In the genomic region with DNA sequence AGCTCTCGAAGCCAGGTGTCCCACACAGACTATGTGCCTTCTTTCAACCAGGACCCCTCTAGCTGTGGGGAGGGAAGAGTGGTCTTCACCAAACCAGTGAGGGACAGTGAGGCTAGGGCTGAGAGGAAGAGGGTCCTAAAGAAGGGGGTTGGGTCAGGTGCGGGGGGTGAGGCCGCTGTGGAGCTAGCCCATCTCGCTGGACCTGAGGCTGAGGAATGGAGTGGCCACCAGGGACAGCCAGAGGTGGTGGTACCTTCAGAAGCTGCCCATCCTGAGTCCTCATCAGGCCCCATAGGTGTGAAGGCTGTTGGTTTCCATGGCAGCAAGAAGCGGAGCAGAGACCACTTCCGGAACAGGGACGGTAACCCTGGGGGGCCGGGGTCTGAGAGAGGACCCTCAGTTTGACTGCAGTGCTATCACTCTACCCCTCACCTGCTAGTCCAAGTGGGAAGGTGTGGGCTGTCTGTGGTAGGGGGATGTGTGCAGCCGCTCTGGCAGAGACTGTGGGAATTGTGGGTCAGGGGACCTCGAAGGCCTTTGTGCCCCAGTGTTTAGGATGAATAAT, we compare ENCODE assay signal across 9 mouse cellular contexts. TPM values are rescaled to one million over a fixed set of nuclear protein-coding genes. Genes with fewer than 3 reads are reported as not detected.
DNase-seq lines count a peak whose midpoint lies in the region; ATAC-seq and TF ChIP-seq lines count a peak whose summit lies in the region.
"Had no signal": no experiment of that assay in that cellular context is flagged by ENCODE, and none has a peak within 500 bp of the region (broad histone marks: within the 10 kb centered on the region; RNA-seq: fewer than 3 reads in every experiment).

No protein-coding gene starts in this region.

- peak overlapping the region; percentile 78 for H3K9ac ChIP-seq in heart, postnatal 0 days (replicated peaks; ENCODE audit: low read depth, low read length)
- H3K9ac ChIP-seq in hindbrain, embryonic 11.5 days (ENCODE audit: low read depth, low read length): peak overlapping the region; percentile 95
- H3K9ac ChIP-seq in midbrain, embryonic 12.5 days (replicated peaks): peak overlapping the region; percentile 85

- H3K4me3 ChIP-seq in heart, postnatal 0 days (ENCODE audit: low read depth, low read length): peak overlapping the region; percentile 56
- peak overlapping the region; percentile 90 for H3K4me3 ChIP-seq in bone marrow macrophage, adult 2 months (ENCODE audit: insufficient read depth, low read length)
- peak overlapping the region; percentile 90 for H3K4me3 ChIP-seq in hindbrain, embryonic 11.5 days (ENCODE audit: low read depth, low read length)
- peak overlapping the region; percentile 64 for H3K4me3 ChIP-seq in midbrain, embryonic 12.5 days

- no peak for TF ChIP-seq EP300 in heart, postnatal 0 days (IDR thresholded peaks at IDR 0.05; ENCODE audit: low read depth)

- no peak for DNase-seq in heart, postnatal 0 days (ENCODE audit: low spot score)
- no peak for DNase-seq in heart, postnatal 10 days
- no peak for DNase-seq in hindbrain, embryonic 11.5 days (ENCODE audit: low spot score)
- no peak for DNase-seq in right cerebral cortex, postnatal 4 days
- no peak for DNase-seq in urinary bladder, postnatal 10 days (ENCODE audit: low spot score)
- no peak for DNase-seq in adrenal gland, postnatal 10 days
- DNase-seq: gastrocnemius, postnatal 25 days had no signal

- peaks cover 33% of the 10 kb centered on the region for H3K36me3 ChIP-seq in heart, postnatal 0 days (replicated peaks; ENCODE audit: control insufficient read depth, insufficient read depth, low read length)
- H3K36me3 ChIP-seq in hindbrain, embryonic 11.5 days (ENCODE audit: control insufficient read depth, insufficient read depth, low read length): peaks cover 6% of the 10 kb centered on the region; the same call in 1 of the 2 replicates
- H3K36me3 ChIP-seq in midbrain, embryonic 12.5 days: peaks cover 26% of the 10 kb centered on the region

- no peak for TF ChIP-seq CTCF in heart, postnatal 0 days (IDR thresholded peaks at IDR 0.05; ENCODE audit: low read depth)
- TF ChIP-seq CTCF in bone marrow macrophage, adult 2 months (IDR thresholded peaks at IDR 0.05; ENCODE audit: low read depth, low read length): no peak

- peak overlapping the region; percentile 82 for H3K4me2 ChIP-seq in heart, postnatal 0 days (ENCODE audit: low read depth, low read length)
- peak overlapping the region; percentile 98 for H3K4me2 ChIP-seq in hindbrain, embryonic 11.5 days (replicated peaks; ENCODE audit: low read depth, low read length)
- H3K4me2 ChIP-seq in midbrain, embryonic 12.5 days (replicated peaks): peak overlapping the region; percentile 100

- H3K27me3 ChIP-seq in heart, postnatal 0 days (ENCODE audit: control insufficient read depth, insufficient read depth, low read length): no peaks in the 10 kb centered on the region
- H3K27me3 ChIP-seq in hindbrain, embryonic 11.5 days (ENCODE audit: control insufficient read depth, insufficient read depth, low read length): no peaks in the 10 kb centered on the region
- no peaks in the 10 kb centered on the region for H3K27me3 ChIP-seq in midbrain, embryonic 12.5 days

- peaks cover 19% of the 10 kb centered on the region for H3K4me1 ChIP-seq in heart, postnatal 0 days (ENCODE audit: control insufficient read depth, insufficient read depth)
- peaks cover 4% of the 10 kb centered on the region; the same call in 1 of the 2 replicates for H3K4me1 ChIP-seq in bone marrow macrophage, adult 2 months (ENCODE audit: control insufficient read depth, insufficient read depth, low read length)
- H3K4me1 ChIP-seq in hindbrain, embryonic 11.5 days (replicated peaks; ENCODE audit: control insufficient read depth, insufficient read depth, low read length): peaks cover 15% of the 10 kb centered on the region
- H3K4me1 ChIP-seq in midbrain, embryonic 12.5 days: peaks cover 30% of the 10 kb centered on the region

- H3K9me3 ChIP-seq in heart, postnatal 0 days (replicated peaks; ENCODE audit: control insufficient read depth, low read length): no peaks in the 10 kb centered on the region
- H3K9me3 ChIP-seq in hindbrain, embryonic 11.5 days (ENCODE audit: control insufficient read depth, low read length): no peaks in the 10 kb centered on the region
- H3K9me3 ChIP-seq in midbrain, embryonic 12.5 days: no peaks in the 10 kb centered on the region

- WGBS in heart, postnatal 0 days: 91% methylated on average over 10 of the region's 10 CpGs
- 96% methylated on average over 10 of the region's 10 CpGs for WGBS in hindbrain, embryonic 11.5 days
- WGBS in midbrain, embryonic 12.5 days: 89% methylated on average over 10 of the region's 10 CpGs

- no peak for ATAC-seq in heart, postnatal 0 days (ENCODE audit: insufficient read depth, low read depth)
- no peak for ATAC-seq in hindbrain, embryonic 11.5 days (ENCODE audit: low FRiP score)
- no peak for ATAC-seq in midbrain, embryonic 12.5 days (ENCODE audit: low FRiP score, low read depth)

- intact Hi-C loops in heart, postnatal 10 days (cut with DNase I): loop anchor here (1.0 kb wide), 1 partner anchor 62 kb away; no protein-coding TSS in a partner anchor

- TF ChIP-seq POLR2A in bone marrow macrophage, adult 2 months (IDR thresholded peaks at IDR 0.05; ENCODE audit: borderline replicate concordance, low read depth, low read length): no peak

- no peak overlapping the region for H3K27ac ChIP-seq in heart, postnatal 0 days (ENCODE audit: low read depth)
- no peak overlapping the region for H3K27ac ChIP-seq in bone marrow macrophage, adult 2 months (ENCODE audit: insufficient read depth, low read depth, low read length)
- no peak overlapping the region for H3K27ac ChIP-seq in hindbrain, embryonic 11.5 days (ENCODE audit: low read depth, low read length)
- H3K27ac ChIP-seq in midbrain, embryonic 12.5 days (replicated peaks): no peak overlapping the region

RNA-seq across cellular contexts. Expression of a gene that starts 1.5 kb away (rescaled TPM):
- total RNA-seq in heart, postnatal 0 days (2014; rRNA removed; ENCODE audit: low replicate concordance): 61.9 and 71.7 TPM in 2 replicates
- polyA plus RNA-seq in heart, postnatal 0 days (2015; fragmentation: Nextera tagmentation; extraction: Ambion mirVana): 33.7 and 34.0 TPM in 2 replicates
- 10 to 100 TPM; 24.9 to 26.3 TPM for total RNA-seq in heart, postnatal 10 days (2021)
- polyA plus RNA-seq in bone marrow macrophage, adult 2 months (2012; ENCODE audit: insufficient read depth, insufficient read length, missing spikeins): 17.5 and 23.0 TPM in 2 replicates
- polyA plus RNA-seq in hindbrain, embryonic 11.5 days (2014; fragmentation: Nextera tagmentation; extraction: Ambion mirVana): 59.0 and 63.8 TPM in 2 replicates
- 95.1 and 111 TPM in 2 replicates for polyA plus RNA-seq in midbrain, embryonic 12.5 days (2016; fragmentation: Nextera tagmentation; extraction: Ambion mirVana)
- total RNA-seq in adrenal gland, postnatal 10 days (2021): 10 to 100 TPM; 26.9 to 31.2 TPM

RNA-seq across cellular contexts. Expression of a gene that starts 18.0 kb away (rescaled TPM):
- total RNA-seq in heart, postnatal 0 days (2014; rRNA removed; ENCODE audit: low replicate concordance): 1,221 and 1,316 TPM in 2 replicates
- 793 and 811 TPM in 2 replicates for polyA plus RNA-seq in heart, postnatal 0 days (2015; fragmentation: Nextera tagmentation; extraction: Ambion mirVana)
- 100 to 1,000 TPM; 630 to 639 TPM for total RNA-seq in heart, postnatal 10 days (2021)
- 314 and 321 TPM in 2 replicates for polyA plus RNA-seq in bone marrow macrophage, adult 2 months (2012; ENCODE audit: insufficient read depth, insufficient read length, missing spikeins)
- polyA plus RNA-seq in hindbrain, embryonic 11.5 days (2014; fragmentation: Nextera tagmentation; extraction: Ambion mirVana): 263 and 264 TPM in 2 replicates
- 214 and 228 TPM in 2 replicates for polyA plus RNA-seq in midbrain, embryonic 12.5 days (2016; fragmentation: Nextera tagmentation; extraction: Ambion mirVana)
- 100 to 1,000 TPM; 499 to 511 TPM for total RNA-seq in adrenal gland, postnatal 10 days (2021)

RNA-seq across cellular contexts. Expression of a gene that starts 23.9 kb away (rescaled TPM):
- 0.61 and 2.1 TPM in 2 replicates for total RNA-seq in heart, postnatal 0 days (2014; rRNA removed; ENCODE audit: low replicate concordance)
- polyA plus RNA-seq in heart, postnatal 0 days (2015; fragmentation: Nextera tagmentation; extraction: Ambion mirVana): 0.70 and 1.6 TPM in 2 replicates
- total RNA-seq in heart, postnatal 10 days (2021): under 1 TPM; 0.43 to 0.62 TPM
- polyA plus RNA-seq in bone marrow macrophage, adult 2 months (2012; ENCODE audit: insufficient read depth, insufficient read length, missing spikeins): not detected in 2 replicates
- polyA plus RNA-seq in hindbrain, embryonic 11.5 days (2014; fragmentation: Nextera tagmentation; extraction: Ambion mirVana): 0.27 and 0.88 TPM in 2 replicates
- 0.94 and 1.7 TPM in 2 replicates for polyA plus RNA-seq in midbrain, embryonic 12.5 days (2016; fragmentation: Nextera tagmentation; extraction: Ambion mirVana)
- 1 to 10 TPM in 1 of 2 experiments, under 1 TPM in 1; 0.99 to 1.0 TPM for total RNA-seq in adrenal gland, postnatal 10 days (2021)

RNA-seq across cellular contexts. Expression of a gene that starts 35.6 kb away (rescaled TPM):
- 73.3 and 75.9 TPM in 2 replicates for total RNA-seq in heart, postnatal 0 days (2014; rRNA removed; ENCODE audit: low replicate concordance)
- 36.4 and 37.2 TPM in 2 replicates for polyA plus RNA-seq in heart, postnatal 0 days (2015; fragmentation: Nextera tagmentation; extraction: Ambion mirVana)
- total RNA-seq in heart, postnatal 10 days (2021): 10 to 100 TPM; 40.9 to 42.0 TPM
- polyA plus RNA-seq in bone marrow macrophage, adult 2 months (2012; ENCODE audit: insufficient read depth, insufficient read length, missing spikeins): not detected in 2 replicates
- polyA plus RNA-seq in hindbrain, embryonic 11.5 days (2014; fragmentation: Nextera tagmentation; extraction: Ambion mirVana): 1.7 and 2.5 TPM in 2 replicates
- 0.98 and 2.0 TPM in 2 replicates for polyA plus RNA-seq in midbrain, embryonic 12.5 days (2016; fragmentation: Nextera tagmentation; extraction: Ambion mirVana)
- 1 to 10 TPM; 4.4 to 5.0 TPM for total RNA-seq in adrenal gland, postnatal 10 days (2021)
